Mouse (Mus musculus): ENCODE data around the gene Olfr279. TPM values are rescaled to one million over a fixed set of nuclear protein-coding genes. Genes with fewer than 3 reads are reported as not detected.

Gene Olfr279
- polyA plus RNA-seq (2021), result not detected

DNA sequence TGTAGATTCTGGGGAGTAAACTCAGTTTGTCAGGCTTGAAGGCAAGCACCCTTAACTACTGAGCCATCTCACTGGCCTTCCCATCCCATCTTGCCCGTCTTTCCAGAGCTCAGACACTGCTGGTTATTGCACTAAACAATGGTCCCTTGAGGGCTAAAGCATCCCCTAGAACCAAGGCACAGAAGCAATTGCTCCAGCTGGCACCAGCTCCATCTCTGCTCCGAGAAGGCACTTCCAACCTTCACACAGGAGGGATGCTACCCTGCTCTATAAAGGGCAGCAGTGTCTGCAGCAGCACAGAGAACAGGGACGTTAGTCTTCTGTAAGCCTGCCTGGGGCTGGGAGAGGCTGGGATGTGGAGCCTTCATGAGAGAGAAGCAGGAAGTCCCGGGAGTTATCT is at the start of gene Olfr279:
Gene Olfr279 (plus strand): TSS at position 301 of the 400 bp plus-strand sequence.
- in situ Hi-C loops (cut with MboI; ENCODE audit: low pct_unique_long_range_greater_than_20kb), result no loop called here
- ChIA-PET CTCF (no interaction called here), POLR2A (no interaction called here)
- H3K27me3 ChIP-seq, result peaks cover 8% of the 10 kb centered on the region
- TF ChIP-seq CTCF (IDR thresholded peaks at IDR 0.05), result no peak
- DNase-seq (ENCODE audit: low read depth, low spot score), result no peak
- no peak for ATAC-seq

DNA sequence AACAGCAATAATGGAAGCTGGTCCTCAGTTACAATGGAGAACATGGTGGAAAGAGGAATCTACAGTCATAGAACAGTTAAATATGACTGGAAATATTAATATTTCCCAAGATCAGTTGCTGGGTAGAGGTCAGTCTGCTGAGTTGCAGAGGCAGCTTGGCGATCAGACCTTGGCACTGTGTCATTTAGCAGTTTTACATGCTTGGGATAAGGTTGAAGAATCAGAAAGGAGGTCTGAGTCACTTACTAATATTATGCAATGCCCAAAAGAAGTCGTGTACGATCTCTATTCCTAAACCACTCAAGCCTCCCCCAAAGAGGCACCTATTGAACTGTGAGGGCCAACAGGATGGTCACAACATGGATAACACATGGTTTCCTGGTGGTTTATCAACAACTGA is 47.6 kb upstream of the Olfr279 start:
- H3K27me3 ChIP-seq, result peaks cover 3% of the 10 kb centered on the region
- ATAC-seq (no peak), DNase-seq (ENCODE audit: low read depth, low spot score) (no peak)
- ChIA-PET CTCF (interaction anchor here (1.2 kb wide), 1 partner anchor 9 kb away, joined by 4 read pairs; no protein-coding TSS in a partner anchor), POLR2A (no interaction called here)
- in situ Hi-C loops (cut with MboI; ENCODE audit: low pct_unique_long_range_greater_than_20kb), result no loop called here
- no peak for TF ChIP-seq CTCF (IDR thresholded peaks at IDR 0.05)

DNA sequence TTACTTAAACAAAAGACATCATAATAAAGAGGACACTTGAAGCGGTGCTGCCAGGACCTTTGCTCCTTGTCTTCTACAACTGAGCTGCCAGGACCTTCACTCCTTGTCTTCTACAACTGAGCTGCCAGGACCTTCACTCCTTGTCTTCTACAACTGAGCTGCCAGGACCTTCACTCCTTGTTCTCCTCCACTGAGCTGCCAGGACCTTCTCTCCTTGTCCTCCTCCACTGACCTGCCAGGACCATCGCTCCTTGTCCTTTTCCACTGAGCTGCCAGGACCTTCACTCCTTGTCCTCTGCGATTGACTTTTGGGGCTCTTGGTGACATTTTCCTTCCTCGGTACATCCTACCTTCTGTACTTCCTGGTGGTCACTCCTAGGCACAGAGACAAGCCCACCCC is 43.7 kb upstream of the Olfr279 start:
- CTCF ChIA-PET, result no interaction called here
- H3K27me3 ChIP-seq, result peaks cover 3% of the 10 kb centered on the region
- TF ChIP-seq CTCF (IDR thresholded peaks at IDR 0.05), result no peak
- ATAC-seq (no peak), DNase-seq (ENCODE audit: low read depth, low spot score) (no peak)
- in situ Hi-C loops (cut with MboI; ENCODE audit: low pct_unique_long_range_greater_than_20kb), result no loop called here
- POLR2A ChIA-PET, result no interaction called here

DNA sequence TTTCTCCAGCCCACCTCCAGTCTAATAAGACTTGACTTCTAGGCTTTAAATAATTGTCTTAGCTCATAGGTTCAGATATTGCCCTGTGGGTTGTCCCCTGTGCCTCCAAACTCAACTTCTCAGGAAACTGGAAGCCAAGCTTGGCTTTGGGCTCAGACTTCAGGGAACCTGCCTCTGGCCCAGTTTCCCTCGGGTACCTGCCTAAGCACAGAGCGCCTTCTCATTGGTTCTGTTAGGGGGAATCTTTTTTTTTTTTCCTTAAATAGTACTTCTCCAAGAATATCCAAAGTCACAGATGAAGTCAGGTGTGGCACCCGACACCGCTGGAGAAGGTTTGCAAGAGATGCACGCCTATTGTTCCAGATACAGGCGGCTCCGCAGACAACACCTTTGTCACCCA is 39.9 kb upstream of the Olfr279 start, which contains the start of gene Olfr281:
Gene Olfr281 (plus strand): TSS at position 301 of the 400 bp plus-strand sequence.
- TF ChIP-seq CTCF (IDR thresholded peaks at IDR 0.05), result no peak
- peaks cover 3% of the 10 kb centered on the region for H3K27me3 ChIP-seq
- ChIA-PET POLR2A (no interaction called here), CTCF (no interaction called here)
- ATAC-seq (no peak), DNase-seq (ENCODE audit: low read depth, low spot score) (no peak)
- in situ Hi-C loops (cut with MboI; ENCODE audit: low pct_unique_long_range_greater_than_20kb), result no loop called here

DNA sequence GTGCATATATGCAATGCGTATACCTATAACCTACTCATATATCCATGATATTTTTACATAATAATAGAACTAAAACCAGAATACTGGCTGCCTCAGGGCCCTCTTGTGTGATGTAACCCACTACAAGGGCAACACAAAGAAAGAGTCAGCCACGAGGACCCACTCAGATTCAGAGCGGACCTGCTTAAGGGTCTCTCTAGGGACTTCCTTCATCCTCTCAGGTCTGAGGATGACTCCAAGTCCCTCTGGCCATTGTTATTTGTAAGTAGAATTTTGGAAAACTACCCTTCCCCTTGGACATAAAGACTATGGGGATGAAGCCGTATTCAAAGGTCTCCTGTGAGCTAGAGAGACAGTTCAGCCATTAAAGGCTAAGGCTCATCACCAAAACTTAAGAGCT is 22.6 kb upstream of the Olfr279 start, which contains the start of gene OR5BS1P:
Gene OR5BS1P (plus strand): TSS at position 301 of the 400 bp plus-strand sequence.
- DNase-seq (ENCODE audit: low read depth, low spot score), result no peak
- peaks cover 18% of the 10 kb centered on the region for H3K27me3 ChIP-seq
- POLR2A ChIA-PET, result no interaction called here
- CTCF ChIA-PET, result no interaction called here
- in situ Hi-C loops (cut with MboI; ENCODE audit: low pct_unique_long_range_greater_than_20kb), result no loop called here
- ATAC-seq, result no peak
- no peak for TF ChIP-seq CTCF (IDR thresholded peaks at IDR 0.05)

DNA sequence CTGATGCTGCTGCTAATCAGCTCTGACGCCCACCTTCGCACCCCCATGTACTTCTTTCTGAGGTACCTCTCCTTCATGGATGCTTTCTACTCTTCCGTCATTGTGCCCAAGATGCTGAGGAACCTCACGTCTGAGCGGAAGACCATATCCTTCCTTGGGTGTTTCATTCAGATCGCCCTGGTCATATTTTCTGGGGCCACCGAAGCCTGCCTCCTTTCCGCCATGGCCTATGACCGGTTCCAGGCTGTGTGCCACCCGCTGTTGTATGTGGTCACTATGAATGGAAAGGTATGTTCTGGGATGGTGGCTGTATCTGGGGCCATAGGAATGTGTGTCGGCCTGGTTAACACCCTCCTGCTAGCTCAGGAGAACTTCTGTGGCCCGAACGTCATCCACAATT is 20.7 kb upstream of the Olfr279 start:
- ATAC-seq, result no peak

DNA sequence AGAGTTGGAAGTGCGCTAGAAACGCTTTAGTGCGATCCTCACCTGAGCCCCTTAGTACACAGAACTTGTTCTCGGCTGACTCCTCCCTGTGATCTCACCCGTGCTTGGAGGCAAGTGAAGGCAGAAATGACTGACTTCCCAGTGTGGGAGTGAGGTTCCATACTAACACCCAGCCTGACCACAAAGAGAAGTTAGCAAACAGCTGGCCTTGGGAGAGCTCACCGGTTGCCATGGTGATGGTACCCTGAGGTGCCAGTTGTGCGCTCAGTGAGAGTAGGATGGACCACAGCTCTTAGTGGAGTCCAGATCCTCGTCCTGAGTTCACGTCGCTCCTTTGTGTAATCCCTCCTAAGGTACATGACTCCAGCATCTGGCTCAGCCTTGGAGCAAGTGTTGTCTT is 17.2 kb upstream of the Olfr279 start:
- ChIA-PET POLR2A (no interaction called here), CTCF (no interaction called here)
- peaks cover 26% of the 10 kb centered on the region for H3K27me3 ChIP-seq
- DNase-seq (ENCODE audit: low read depth, low spot score) (no peak), ATAC-seq (no peak)
- no peak for TF ChIP-seq CTCF (IDR thresholded peaks at IDR 0.05)
- in situ Hi-C loops (cut with MboI; ENCODE audit: low pct_unique_long_range_greater_than_20kb), result no loop called here

More for the DNA sequence above, 20.7 kb upstream of the Olfr279 start:
- peaks cover 23% of the 10 kb centered on the region for H3K27me3 ChIP-seq
- CTCF ChIA-PET, result no interaction called here
- DNase-seq (ENCODE audit: low read depth, low spot score), result no peak
- POLR2A ChIA-PET, result no interaction called here
- in situ Hi-C loops (cut with MboI; ENCODE audit: low pct_unique_long_range_greater_than_20kb), result no loop called here
- TF ChIP-seq CTCF (IDR thresholded peaks at IDR 0.05), result no peak

DNA sequence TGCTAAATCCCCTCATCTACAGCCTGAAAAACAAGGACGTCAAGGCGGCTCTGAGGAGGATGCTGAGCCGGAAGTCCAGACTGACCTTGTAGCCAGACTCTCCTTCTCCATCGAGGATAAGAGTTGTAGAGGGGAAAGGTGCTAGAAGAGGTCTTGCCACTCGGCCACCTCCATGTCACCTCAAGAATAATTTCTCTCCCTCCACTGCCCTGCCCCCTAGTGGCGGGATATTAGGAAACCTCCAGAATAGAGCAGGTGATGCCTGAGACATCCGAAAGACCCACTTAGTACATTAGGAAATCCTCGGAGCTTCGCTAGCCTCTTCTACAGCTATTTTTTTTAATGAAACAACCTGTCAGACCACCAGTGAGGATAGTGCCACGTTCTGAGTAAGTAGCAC is 16.8 kb upstream of the Olfr279 start:
- ChIA-PET POLR2A (no interaction called here), CTCF (no interaction called here)
- peaks cover 26% of the 10 kb centered on the region for H3K27me3 ChIP-seq
- TF ChIP-seq CTCF (IDR thresholded peaks at IDR 0.05), result peak; percentile 75
- ATAC-seq (no peak), DNase-seq (ENCODE audit: low read depth, low spot score) (no peak)
- in situ Hi-C loops (cut with MboI; ENCODE audit: low pct_unique_long_range_greater_than_20kb), result no loop called here

DNA sequence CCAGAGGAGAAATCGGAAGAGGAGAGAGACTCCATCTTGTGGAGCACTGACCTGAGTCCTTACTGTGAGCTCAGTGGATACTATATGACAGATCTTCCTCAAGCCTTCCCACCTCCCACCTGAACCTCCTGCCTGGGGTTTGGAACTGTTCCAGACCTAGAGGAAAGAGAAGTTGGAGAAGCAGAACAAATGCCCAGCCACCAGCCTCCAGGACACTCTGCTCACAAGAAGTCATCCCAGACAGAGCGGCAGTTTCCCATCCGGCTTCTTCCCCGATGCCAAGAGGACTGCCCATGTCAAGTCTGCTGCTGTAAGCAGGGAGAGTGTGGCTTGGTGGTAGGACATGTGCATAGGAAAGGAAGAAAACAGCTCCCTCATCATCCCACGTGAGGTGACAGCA is 15.9 kb upstream of the Olfr279 start:
- in situ Hi-C loops (cut with MboI; ENCODE audit: low pct_unique_long_range_greater_than_20kb), result no loop called here
- CTCF ChIA-PET, result no interaction called here
- no peak for ATAC-seq

DNA sequence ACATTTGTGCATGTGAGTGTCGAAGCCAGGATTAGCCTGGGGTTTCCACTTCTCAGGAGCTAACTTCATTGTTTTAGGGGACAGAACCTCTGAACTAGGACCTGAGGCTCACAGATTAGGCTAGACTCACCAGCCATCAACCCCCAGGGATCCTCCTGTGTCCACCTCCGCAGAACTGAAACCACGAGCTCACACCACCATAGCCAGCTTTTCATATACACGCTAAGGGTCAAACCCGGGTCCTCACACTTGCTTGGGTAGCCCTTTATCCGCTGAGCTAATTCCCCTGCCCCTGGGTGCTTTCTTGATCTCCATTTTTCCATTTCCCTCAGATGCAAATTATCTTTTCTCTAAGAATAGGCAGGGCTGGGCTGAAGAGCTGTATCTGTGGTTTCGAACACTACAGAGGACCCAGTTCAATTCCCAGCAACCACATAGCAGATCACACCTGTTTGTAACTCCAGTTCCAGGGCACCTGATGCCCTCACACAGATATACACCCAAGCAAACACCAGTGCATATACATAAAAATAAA is 12.6 kb upstream of the Olfr279 start:
- DNase-seq (ENCODE audit: low read depth, low spot score) (no peak), ATAC-seq (no peak)
- in situ Hi-C loops (cut with MboI; ENCODE audit: low pct_unique_long_range_greater_than_20kb), result no loop called here
- ChIA-PET CTCF (no interaction called here), POLR2A (no interaction called here)
- no peak for TF ChIP-seq CTCF (IDR thresholded peaks at IDR 0.05)
- peaks cover 22% of the 10 kb centered on the region for H3K27me3 ChIP-seq

More for the DNA sequence above, 15.9 kb upstream of the Olfr279 start:
- DNase-seq (ENCODE audit: low read depth, low spot score), result no peak
- no peak for TF ChIP-seq CTCF (IDR thresholded peaks at IDR 0.05)
- peaks cover 28% of the 10 kb centered on the region for H3K27me3 ChIP-seq
- POLR2A ChIA-PET, result no interaction called here

DNA sequence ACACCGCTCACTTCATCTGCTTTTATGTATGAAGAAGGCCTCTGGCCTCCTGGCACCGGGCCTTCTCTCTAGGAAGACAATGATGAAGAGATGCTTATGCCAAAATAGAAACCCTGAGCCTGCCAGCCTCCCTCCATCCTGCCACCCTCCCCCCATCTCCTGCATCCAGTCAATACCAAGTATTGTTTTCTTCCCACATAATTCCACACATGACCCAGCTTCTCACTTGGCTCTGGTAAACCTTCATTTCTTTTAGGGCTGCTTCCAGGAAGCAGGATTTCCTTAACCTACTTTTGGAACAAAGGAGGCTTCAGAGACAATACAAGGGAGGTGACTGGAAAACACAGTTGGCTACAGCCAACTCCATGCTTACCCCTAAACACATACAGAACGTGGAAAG is 9.5 kb upstream of the Olfr279 start, which contains the start of gene Lalba:
Gene Lalba (minus strand): TSS at position 21 of the 400 bp plus-strand sequence.
- ChIA-PET POLR2A (interaction anchor here (0.6 kb wide), 1 partner anchor 16 kb away, joined by 3 read pairs; no protein-coding TSS in a partner anchor), CTCF (no interaction called here)
- peaks cover 17% of the 10 kb centered on the region for H3K27me3 ChIP-seq
- in situ Hi-C loops (cut with MboI; ENCODE audit: low pct_unique_long_range_greater_than_20kb), result no loop called here
- no peak for TF ChIP-seq CTCF (IDR thresholded peaks at IDR 0.05)
- DNase-seq (ENCODE audit: low read depth, low spot score), result no peak
- no peak for ATAC-seq

Measured in Patski (cell line).